Mouse (Mus musculus) erythroblast, embryonic 14.5 days (primary cell): ENCODE measurements around the gene Tmem266. TPM values are rescaled to one million over a fixed set of nuclear protein-coding genes. Genes with fewer than 3 reads are reported as not detected.
A peak's percentile ranks its signal among the peaks of the same experiment; 100 is the strongest.

ENCODE experiments used
- H3K27me3 ChIP-seq: 2 replicates; pipeline ENCODE4 v1.6.1; 2012; ENCODE audit warnings: inconsistent platforms; ENCODE audit not compliant: control insufficient read depth
- H3K36me3 ChIP-seq: 2 replicates; pipeline ENCODE4 v1.6.1; 2012; ENCODE audit warnings: mild to moderate bottlenecking, inconsistent platforms; ENCODE audit not compliant: control insufficient read depth
- H3K4me1 ChIP-seq: 2 replicates; pipeline ENCODE4 v1.6.1; 2012; ENCODE audit warnings: inconsistent platforms; ENCODE audit not compliant: control insufficient read depth
- H3K4me3 ChIP-seq: replicated peaks from 2 replicates; pipeline ENCODE3; 2012; ENCODE audit warnings: moderate library complexity, mild to moderate bottlenecking, inconsistent platforms
- H3K9me3 ChIP-seq: 2 replicates; pipeline ENCODE4 v1.6.1; 2012; ENCODE audit warnings: low read length, inconsistent platforms, mixed read lengths; ENCODE audit not compliant: control insufficient read depth
- GATA1 ChIP-seq: IDR thresholded peaks from 2 replicates; pipeline ENCODE4 v1.6.1; 2012; ENCODE audit warnings: low read length, inconsistent platforms, mixed read lengths
- TAL1 ChIP-seq: IDR thresholded peaks from 3 replicates; pipeline ENCODE4 v1.6.1; 2012; ENCODE audit warnings: low read length, inconsistent platforms, mixed read lengths
- polyA plus RNA-seq: library from polyadenylated mRNA; stranded (reverse); fragments of >175 nt; gene quantifications from 2 replicates; pipeline ENCODE4 v1.2.3, GENCODE M21; 2012

Tmem266 gene
- polyA plus RNA-seq = not detected in 2 replicates

DNA sequence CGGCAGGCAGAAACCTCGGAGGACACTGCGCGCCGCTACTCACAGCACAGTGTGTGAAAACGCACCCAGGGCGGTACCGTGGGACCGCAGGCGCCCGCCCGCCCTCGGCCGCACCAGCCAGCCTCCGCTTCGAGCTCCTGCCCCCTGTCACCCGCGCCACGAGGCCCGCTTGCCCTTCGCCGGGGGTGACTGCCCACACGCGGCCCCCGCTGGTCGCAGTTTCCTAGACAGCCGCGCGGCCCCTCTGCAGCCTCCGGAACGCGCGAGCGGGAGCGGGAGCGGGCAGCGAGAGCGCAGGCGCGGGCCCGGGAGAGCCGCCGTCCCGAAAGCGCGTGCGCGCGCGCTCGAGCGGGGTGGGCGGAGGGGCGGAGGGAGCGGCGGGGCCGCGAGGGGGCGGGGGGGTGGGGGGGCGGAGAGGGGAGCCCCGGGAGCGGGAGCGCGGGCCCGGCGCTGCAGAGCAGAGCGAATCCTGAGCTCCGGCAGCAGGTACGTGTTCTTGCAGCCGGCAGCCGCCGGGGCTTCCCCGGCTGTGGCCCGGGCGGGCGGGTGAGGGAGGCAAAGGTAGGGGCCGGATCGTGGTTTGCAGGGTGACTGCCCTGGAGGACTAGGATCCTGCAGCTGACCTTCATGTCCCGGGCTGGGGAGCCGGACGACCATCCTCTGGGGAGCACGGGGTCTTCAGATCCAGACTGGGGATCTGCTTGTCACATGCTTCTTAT is at the start of gene Tmem266, which contains the start of gene Nrg4:
Gene Tmem266, plus strand, starts transcription at position 399 of the 719 bp plus-strand sequence.
Gene Nrg4, minus strand, starts transcription at position 330 of the 719 bp plus-strand sequence.
- Histone ChIP-seq H3K36me3 (no peaks in the 10 kb centered on the region), H3K9me3 (no peaks in the 10 kb centered on the region; the same call in 1 of the 2 replicates), H3K4me1 (peaks cover 4% of the 10 kb centered on the region), H3K4me3 (peak within 1 kb of the TSS; percentile 59), H3K27me3 (peaks cover 88% of the 10 kb centered on the region)
- TF ChIP-seq TAL1 (no peak), GATA1 (no peak)

DNA sequence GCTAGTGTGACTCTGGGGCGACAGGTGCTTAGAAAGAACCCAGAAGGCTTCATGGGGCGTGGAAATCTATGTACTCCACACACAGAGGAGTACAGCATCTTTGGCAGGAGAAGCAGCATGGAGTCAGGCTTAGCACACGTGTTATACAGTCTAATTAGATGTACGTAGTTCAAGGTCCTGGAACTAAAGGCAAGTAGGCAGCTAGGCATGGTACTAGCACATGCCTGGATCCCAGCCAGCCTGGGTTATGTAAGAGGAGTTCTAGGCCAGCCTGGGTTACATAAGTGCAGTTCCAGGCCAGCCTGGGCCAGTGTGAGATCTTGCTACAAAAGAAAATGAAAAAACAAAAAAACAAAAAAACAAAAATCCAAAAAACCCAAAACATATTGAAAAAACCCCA is 49.2 kb upstream of the Tmem266 start:
- no peaks in the 10 kb centered on the region for H3K9me3 ChIP-seq
- no peak for TF ChIP-seq TAL1
- no peak for TF ChIP-seq GATA1
- H3K4me1 ChIP-seq = no peaks in the 10 kb centered on the region
- H3K36me3 ChIP-seq = no peaks in the 10 kb centered on the region
- no peak overlapping the region for H3K4me3 ChIP-seq
- no peaks in the 10 kb centered on the region; the same call in 1 of the 2 replicates for H3K27me3 ChIP-seq

DNA sequence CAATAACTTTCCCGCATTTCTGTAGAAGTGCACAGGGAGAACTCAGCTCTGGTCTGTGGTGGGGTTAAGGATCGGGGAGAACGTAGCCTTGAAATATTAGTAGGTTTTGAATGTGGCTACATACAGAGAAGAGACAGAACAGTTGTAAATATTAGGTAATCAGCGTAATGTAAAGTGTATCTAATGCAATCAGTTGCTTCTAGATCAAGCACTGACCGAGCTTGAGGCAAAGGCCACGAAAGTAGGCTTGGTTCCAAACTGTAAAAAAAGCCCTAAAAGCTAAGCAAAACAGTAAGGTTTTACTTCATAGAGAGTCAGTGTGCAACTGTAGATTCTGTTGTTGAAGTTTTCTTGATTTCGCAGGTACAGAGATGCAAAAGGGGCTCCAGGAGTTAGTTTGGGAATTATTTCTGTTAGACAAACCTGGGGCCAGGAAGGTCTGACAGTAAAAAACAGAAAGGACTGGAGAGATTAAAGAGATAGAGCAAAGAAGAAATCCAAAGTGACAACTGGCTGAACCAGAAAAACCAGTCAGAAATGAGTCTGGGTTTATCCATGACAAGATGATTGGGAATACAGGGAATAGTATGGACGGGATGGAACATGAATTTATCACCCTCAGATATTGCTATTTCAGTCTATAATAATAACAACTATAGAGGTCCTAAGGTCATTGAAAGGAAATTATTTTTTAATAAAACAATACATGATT is 47.4 kb upstream of the Tmem266 start:
- TF ChIP-seq GATA1 = no peak
- Histone ChIP-seq H3K4me3 (no peak overlapping the region), H3K36me3 (no peaks in the 10 kb centered on the region), H3K4me1 (no peaks in the 10 kb centered on the region; the same call in 1 of the 2 replicates), H3K27me3 (peaks cover 7% of the 10 kb centered on the region), H3K9me3 (no peaks in the 10 kb centered on the region)

DNA sequence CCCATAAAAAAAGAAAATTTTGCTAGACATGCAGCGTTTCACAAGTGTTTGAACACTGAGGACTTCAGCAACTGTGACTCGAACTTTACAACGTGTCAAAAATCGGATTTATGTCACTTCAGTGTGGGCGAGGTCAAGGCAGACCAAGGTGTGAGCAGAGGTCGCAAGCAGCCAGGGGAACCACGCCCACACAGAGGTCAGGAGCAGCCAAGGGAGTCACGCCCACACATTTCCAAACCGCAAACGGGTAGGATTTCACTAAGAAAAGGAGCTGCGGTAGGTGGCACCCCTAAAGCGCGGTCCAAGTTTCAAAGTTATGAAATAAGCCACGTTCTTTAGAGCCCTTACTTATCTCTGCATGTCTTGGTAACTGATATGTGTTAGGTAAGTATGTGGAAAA is 43.2 kb upstream of the Tmem266 start:
- Histone ChIP-seq H3K36me3 (no peaks in the 10 kb centered on the region), H3K27me3 (peaks cover 7% of the 10 kb centered on the region), H3K4me3 (no peak overlapping the region), H3K4me1 (no peaks in the 10 kb centered on the region; the same call in 1 of the 2 replicates), H3K9me3 (no peaks in the 10 kb centered on the region)
- TF ChIP-seq GATA1 (no peak), TAL1 (no peak)

DNA sequence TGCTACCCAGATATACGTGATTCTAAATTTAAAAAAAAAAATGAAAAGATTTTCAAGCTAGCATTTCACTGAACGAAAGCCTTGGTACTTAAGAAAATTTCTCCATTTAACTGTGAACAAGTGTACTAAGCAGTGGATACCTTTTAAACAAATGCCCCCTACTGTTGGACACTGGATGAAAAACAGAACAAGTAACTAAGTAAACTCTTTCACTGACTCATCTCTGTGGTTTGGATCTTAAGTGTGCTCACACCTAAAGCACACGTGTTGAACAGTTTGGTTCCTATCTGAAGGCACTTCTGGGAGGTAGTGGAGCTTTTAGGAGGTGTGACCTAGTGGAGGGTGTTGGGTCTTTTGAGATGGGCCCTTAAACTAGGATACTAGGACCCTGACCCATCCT is 41.5 kb upstream of the Tmem266 start:
- Histone ChIP-seq H3K27me3 (peaks cover 7% of the 10 kb centered on the region), H3K4me1 (no peaks in the 10 kb centered on the region; the same call in 1 of the 2 replicates), H3K4me3 (no peak overlapping the region), H3K9me3 (no peaks in the 10 kb centered on the region), H3K36me3 (no peaks in the 10 kb centered on the region)
- TF ChIP-seq GATA1 (no peak), TAL1 (no peak)

GRCm38 (mm10) chr9:55289475-55290198 is 37.1 kb upstream of the Tmem266 start:
- Histone ChIP-seq H3K36me3 (no peaks in the 10 kb centered on the region), H3K4me1 (no peaks in the 10 kb centered on the region), H3K27me3 (no peaks in the 10 kb centered on the region; the same call in 1 of the 2 replicates), H3K4me3 (no peak overlapping the region), H3K9me3 (no peaks in the 10 kb centered on the region)
- TF ChIP-seq TAL1 (no peak), GATA1 (no peak)

GRCm38 (mm10) chr9:55291966-55292365 is 34.7 kb upstream of the Tmem266 start:
- TF ChIP-seq TAL1 (no peak), GATA1 (no peak)
- Histone ChIP-seq H3K36me3 (no peaks in the 10 kb centered on the region), H3K4me1 (no peaks in the 10 kb centered on the region), H3K27me3 (no peaks in the 10 kb centered on the region; the same call in 1 of the 2 replicates), H3K9me3 (no peaks in the 10 kb centered on the region), H3K4me3 (no peak overlapping the region)

- no peak for TF ChIP-seq TAL1
- no peak overlapping the region for H3K4me3 ChIP-seq
- no peaks in the 10 kb centered on the region for H3K9me3 ChIP-seq
Measured at GRCm38 (mm10) chr9:55296221-55296620, 30.5 kb upstream of the Tmem266 start.

GRCm38 (mm10) chr9:55307066-55307465 is 19.6 kb upstream of the Tmem266 start:
- H3K9me3 ChIP-seq = no peaks in the 10 kb centered on the region
- no peaks in the 10 kb centered on the region for H3K4me1 ChIP-seq
- H3K27me3 ChIP-seq = no peaks in the 10 kb centered on the region
- TF ChIP-seq GATA1 (no peak), TAL1 (no peak)
- no peaks in the 10 kb centered on the region for H3K36me3 ChIP-seq
- H3K4me3 ChIP-seq = no peak overlapping the region

More at GRCm38 (mm10) chr9:55296221-55296620, 30.5 kb upstream of the Tmem266 start:
- Histone ChIP-seq H3K4me1 (no peaks in the 10 kb centered on the region), H3K36me3 (no peaks in the 10 kb centered on the region), H3K27me3 (peaks cover 2% of the 10 kb centered on the region; the same call in 1 of the 2 replicates)
